Mouse (Mus musculus) liver, postnatal 0 days (tissue): ENCODE data around the gene Kctd7.

ENCODE experiments used
- CTCF ChIP-seq: sonication (generic); IDR thresholded peaks from 2 replicates; pipeline ENCODE4 v1.5.1; 2016; ENCODE audit warnings: antibody characterized with exemption, low read depth
- EP300 ChIP-seq: IDR thresholded peaks from 2 replicates; pipeline ENCODE4 v1.6.1; 2016; ENCODE audit warnings: antibody characterized with exemption, low read depth, mild to moderate bottlenecking

DNA sequence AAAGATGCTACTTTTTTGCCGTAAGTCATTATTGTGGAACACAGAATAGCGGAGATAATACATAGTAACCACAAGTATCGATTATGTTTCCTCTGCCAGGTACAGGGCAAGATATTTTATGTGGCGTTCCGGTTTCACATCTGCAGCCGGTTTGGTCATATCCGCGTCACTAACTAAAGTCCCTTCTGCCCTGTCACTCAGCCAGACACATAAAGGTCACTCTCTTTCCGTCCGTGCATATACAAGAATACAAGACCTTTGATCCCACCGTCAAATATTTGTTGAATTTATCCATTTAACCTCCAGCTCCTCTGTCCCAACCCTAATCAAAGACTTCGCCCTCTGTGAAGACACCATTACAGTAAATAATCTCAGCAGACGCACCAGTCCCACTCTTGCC, 8.1 kb upstream of the Kctd7 start:
- TF ChIP-seq CTCF (no peak), EP300 (no peak)
